Mouse (Mus musculus): ENCODE measurements around the gene Btnl1. TPM values are rescaled to one million over a fixed set of nuclear protein-coding genes. Genes with fewer than 3 reads are reported as not detected.

The Btnl1 gene
- polyA plus RNA-seq, 1 experiment from 2014 or later, result not detected

GRCm38 (mm10) chr17:34398711-34399393 lies 21.9 kb downstream of the Btnl1 start, which contains the start of gene BC051142:
Gene BC051142, plus strand, starts transcription at chr17:34398820.
- peak within 1 kb of the TSS; percentile 100 for H3K27ac ChIP-seq
- DNase-seq (ENCODE audit: low spot score) (peak; percentile 88), ATAC-seq (ENCODE audit: low FRiP score) (peak; percentile 97)
- H3K36me3 ChIP-seq (replicated peaks; ENCODE audit: control insufficient read depth, insufficient read depth), result no peaks in the 10 kb centered on the region
- peak within 1 kb of the TSS; percentile 55 for H3K4me2 ChIP-seq (replicated peaks)
- H3K27me3 ChIP-seq (ENCODE audit: control insufficient read depth, insufficient read depth, low read length), result no peaks in the 10 kb centered on the region
- peaks cover 4% of the 10 kb centered on the region; the same call in 1 of the 2 replicates for H3K4me1 ChIP-seq (replicated peaks; ENCODE audit: control insufficient read depth, insufficient read depth, low read length)
- WGBS, result 10% methylated on average over 34 of the region's 34 CpGs
- H3K9me3 ChIP-seq (ENCODE audit: control insufficient read depth, low read length), result no peaks in the 10 kb centered on the region
- H3K4me3 ChIP-seq (replicated peaks; ENCODE audit: low read length), result peak within 1 kb of the TSS; percentile 62
- peak within 1 kb of the TSS; percentile 87 for H3K9ac ChIP-seq

- Histone ChIP-seq H3K9me3 (ENCODE audit: control insufficient read depth, low read length) (no peaks in the 10 kb centered on the region), H3K27ac (peak overlapping the region; percentile 100), H3K36me3 (replicated peaks; ENCODE audit: control insufficient read depth, insufficient read depth) (no peaks in the 10 kb centered on the region), H3K4me2 (replicated peaks) (peak overlapping the region; percentile 55), H3K27me3 (ENCODE audit: control insufficient read depth, insufficient read depth, low read length) (no peaks in the 10 kb centered on the region), H3K9ac (peak overlapping the region; percentile 2; the same call in 1 of the 2 replicates), H3K4me3 (replicated peaks; ENCODE audit: low read length) (peak overlapping the region; percentile 62), H3K4me1 (replicated peaks; ENCODE audit: control insufficient read depth, insufficient read depth, low read length) (peaks cover 4% of the 10 kb centered on the region; the same call in 1 of the 2 replicates)
- DNase-seq (ENCODE audit: low spot score), result no peak
- 44% methylated on average over 4 of the region's 4 CpGs for WGBS
- ATAC-seq (ENCODE audit: low FRiP score), result no peak
Measured at GRCm38 (mm10) chr17:34399394-34399715, 22.4 kb downstream of the Btnl1 start.

GRCm38 (mm10) chr17:34411117-34411516 lies 34.2 kb downstream of the Btnl1 start:
- no peaks in the 10 kb centered on the region for H3K36me3 ChIP-seq (replicated peaks; ENCODE audit: control insufficient read depth, insufficient read depth)
- no peak for ATAC-seq (ENCODE audit: low FRiP score)
- H3K4me2 ChIP-seq (replicated peaks), result no peak overlapping the region
- peak; percentile 82 for DNase-seq (ENCODE audit: low spot score)
- H3K9me3 ChIP-seq (ENCODE audit: control insufficient read depth, low read length), result no peaks in the 10 kb centered on the region
- H3K9ac ChIP-seq, result no peak overlapping the region
- no peak overlapping the region for H3K4me3 ChIP-seq (replicated peaks; ENCODE audit: low read length)
- H3K27ac ChIP-seq, result no peak overlapping the region
- WGBS, result 22% methylated on average over 6 of the region's 6 CpGs
- H3K27me3 ChIP-seq (ENCODE audit: control insufficient read depth, insufficient read depth, low read length), result no peaks in the 10 kb centered on the region
- H3K4me1 ChIP-seq (replicated peaks; ENCODE audit: control insufficient read depth, insufficient read depth, low read length), result no peaks in the 10 kb centered on the region

GRCm38 (mm10) chr17:34420014-34420413 lies 43.1 kb downstream of the Btnl1 start:
- no peaks in the 10 kb centered on the region for H3K36me3 ChIP-seq (replicated peaks; ENCODE audit: control insufficient read depth, insufficient read depth)
- DNase-seq (ENCODE audit: low spot score), result no peak

GRCm38 (mm10) chr17:34427597-34427996 lies 50.7 kb downstream of the Btnl1 start:
- no peak for ATAC-seq (ENCODE audit: low FRiP score)
- no peaks in the 10 kb centered on the region for H3K27me3 ChIP-seq (ENCODE audit: control insufficient read depth, insufficient read depth, low read length)
- H3K4me2 ChIP-seq (replicated peaks), result no peak overlapping the region

More at GRCm38 (mm10) chr17:34420014-34420413, 43.1 kb downstream of the Btnl1 start:
- no peak overlapping the region for H3K9ac ChIP-seq
- 76% methylated on average over 7 of the region's 7 CpGs for WGBS
- H3K4me3 ChIP-seq (replicated peaks; ENCODE audit: low read length), result no peak overlapping the region
- no peak overlapping the region for H3K4me2 ChIP-seq (replicated peaks)
- H3K4me1 ChIP-seq (replicated peaks; ENCODE audit: control insufficient read depth, insufficient read depth, low read length), result no peaks in the 10 kb centered on the region
- H3K27ac ChIP-seq, result no peak overlapping the region
- no peak for ATAC-seq (ENCODE audit: low FRiP score)
- no peaks in the 10 kb centered on the region for H3K9me3 ChIP-seq (ENCODE audit: control insufficient read depth, low read length)
- H3K27me3 ChIP-seq (ENCODE audit: control insufficient read depth, insufficient read depth, low read length), result no peaks in the 10 kb centered on the region

More at GRCm38 (mm10) chr17:34427597-34427996, 50.7 kb downstream of the Btnl1 start:
- Histone ChIP-seq H3K36me3 (replicated peaks; ENCODE audit: control insufficient read depth, insufficient read depth) (no peaks in the 10 kb centered on the region), H3K4me3 (replicated peaks; ENCODE audit: low read length) (no peak overlapping the region), H3K4me1 (replicated peaks; ENCODE audit: control insufficient read depth, insufficient read depth, low read length) (no peaks in the 10 kb centered on the region), H3K9me3 (ENCODE audit: control insufficient read depth, low read length) (no peaks in the 10 kb centered on the region), H3K9ac (no peak overlapping the region), H3K27ac (no peak overlapping the region)
- DNase-seq (ENCODE audit: low spot score), result no peak

Other genes starting within 250 kb of the Btnl1 start
- 0.16 TPM in 1 of 2 replicates, not detected in the other for gene H2-DMb2, start 233.8 kb upstream of the Btnl1 start, polyA plus RNA-seq (2014; fragmentation: Nextera tagmentation; extraction: Ambion mirVana)
- gene H2-DMb1, start 224.1 kb upstream of the Btnl1 start, polyA plus RNA-seq (2014; fragmentation: Nextera tagmentation; extraction: Ambion mirVana), result 0.72 and 0.76 TPM in 2 replicates
- gene Tap1, start 189.6 kb upstream of the Btnl1 start, polyA plus RNA-seq (2014; fragmentation: Nextera tagmentation; extraction: Ambion mirVana), result 2.2 and 2.6 TPM in 2 replicates
- gene Psmb9, start 189.4 kb upstream of the Btnl1 start, polyA plus RNA-seq (2014; fragmentation: Nextera tagmentation; extraction: Ambion mirVana), result 0.95 and 1.2 TPM in 2 replicates
- gene Psmb8, start 179.4 kb upstream of the Btnl1 start, polyA plus RNA-seq (2014; fragmentation: Nextera tagmentation; extraction: Ambion mirVana), result 3.6 and 3.8 TPM in 2 replicates
- gene Tap2, start 173.6 kb upstream of the Btnl1 start, polyA plus RNA-seq (2014; fragmentation: Nextera tagmentation; extraction: Ambion mirVana), result 0.72 and 1.6 TPM in 2 replicates
- not detected in 2 replicates for gene H2-Ob, start 138.2 kb upstream of the Btnl1 start, polyA plus RNA-seq (2014; fragmentation: Nextera tagmentation; extraction: Ambion mirVana)
- gene H2-Ab1, start 119.4 kb upstream of the Btnl1 start, polyA plus RNA-seq (2014; fragmentation: Nextera tagmentation; extraction: Ambion mirVana), result 0.80 and 1.8 TPM in 2 replicates
- gene H2-Aa, start 89.3 kb upstream of the Btnl1 start, polyA plus RNA-seq (2014; fragmentation: Nextera tagmentation; extraction: Ambion mirVana), result 0.31 and 0.58 TPM in 2 replicates
- gene H2-Eb1, start 71.3 kb upstream of the Btnl1 start, polyA plus RNA-seq (2014; fragmentation: Nextera tagmentation; extraction: Ambion mirVana), result 3.9 and 4.2 TPM in 2 replicates
- gene H2-Eb2, start 51.5 kb upstream of the Btnl1 start, polyA plus RNA-seq (2014; fragmentation: Nextera tagmentation; extraction: Ambion mirVana), result 0.12 and 0.35 TPM in 2 replicates
- gene Btnl2, start 22.3 kb upstream of the Btnl1 start, polyA plus RNA-seq (2014; fragmentation: Nextera tagmentation; extraction: Ambion mirVana), result 0.10 TPM in 1 of 2 replicates, not detected in the other
- gene BC051142, start 21.7 kb downstream of the Btnl1 start, polyA plus RNA-seq (2014; fragmentation: Nextera tagmentation; extraction: Ambion mirVana), result 4.2 and 5.6 TPM in 2 replicates
- not detected in 2 replicates for gene Btnl4, start 100.2 kb downstream of the Btnl1 start, polyA plus RNA-seq (2014; fragmentation: Nextera tagmentation; extraction: Ambion mirVana)
- not detected in 2 replicates for gene Btnl6, start 140.2 kb downstream of the Btnl1 start, polyA plus RNA-seq (2014; fragmentation: Nextera tagmentation; extraction: Ambion mirVana)
- 11.1 and 12.1 TPM in 2 replicates for gene Notch4, start 187.1 kb downstream of the Btnl1 start, polyA plus RNA-seq (2014; fragmentation: Nextera tagmentation; extraction: Ambion mirVana)
- 4.2 and 4.7 TPM in 2 replicates for gene Gpsm3, start 212.7 kb downstream of the Btnl1 start, polyA plus RNA-seq (2014; fragmentation: Nextera tagmentation; extraction: Ambion mirVana)
- gene Pbx2, start 214.1 kb downstream of the Btnl1 start, polyA plus RNA-seq (2014; fragmentation: Nextera tagmentation; extraction: Ambion mirVana), result 7.1 and 10.5 TPM in 2 replicates
- gene Ager, start 220.7 kb downstream of the Btnl1 start, polyA plus RNA-seq (2014; fragmentation: Nextera tagmentation; extraction: Ambion mirVana), result 1.1 and 1.4 TPM in 2 replicates
- 196 and 211 TPM in 2 replicates for gene Rnf5, start 226.6 kb downstream of the Btnl1 start, polyA plus RNA-seq (2014; fragmentation: Nextera tagmentation; extraction: Ambion mirVana)
- 123 and 126 TPM in 2 replicates for gene Agpat1, start 227.1 kb downstream of the Btnl1 start, polyA plus RNA-seq (2014; fragmentation: Nextera tagmentation; extraction: Ambion mirVana)
- gene Egfl8, start 238.8 kb downstream of the Btnl1 start, polyA plus RNA-seq (2014; fragmentation: Nextera tagmentation; extraction: Ambion mirVana), result 8.8 and 11.4 TPM in 2 replicates